Mouse (Mus musculus) hindbrain, embryonic 14.5 days (tissue): ENCODE measurements at regions not wholly inside any gene's neighbourhood (a gene's known extent, or its start where the extent isn't known, plus 50 kb on each side); places are given as distances from the start of the nearest gene placed in this dataset.

Experiments
- ATAC-seq: fragments of 200-750 bp; cut with Nextera tagmentation; 2 replicates; pipeline ENCODE4 v1.8.0; 2017; ENCODE audit warnings: moderate number of reproducible peaks, mild to moderate bottlenecking, moderate TSS enrichment, moderate library complexity; ENCODE audit not compliant: low FRiP score
- DNase-seq: peaks from one replicate; pipeline ENCODE4 v3.0.0-alpha.2; 2015; ENCODE audit warnings: low spot score
- H3K27ac ChIP-seq: fragments of 300-500 bp; sonication (generic); 2 replicates; pipeline ENCODE4 v1.5.1; 2014; ENCODE audit warnings: mild to moderate bottlenecking, moderate library complexity
- H3K27me3 ChIP-seq: fragments of 300-500 bp; sonication (generic); 2 replicates; pipeline ENCODE4 v1.6.1; 2014; ENCODE audit warnings: mild to moderate bottlenecking, low read length, mixed read lengths; ENCODE audit not compliant: control insufficient read depth, insufficient read depth
- H3K36me3 ChIP-seq: fragments of 300-500 bp; sonication (generic); replicated peaks from 2 replicates; pipeline ENCODE4 v1.6.1; 2014; ENCODE audit not compliant: control insufficient read depth, insufficient read depth
- H3K4me1 ChIP-seq: fragments of 300-500 bp; sonication (generic); replicated peaks from 2 replicates; pipeline ENCODE4 v1.6.1; 2014; ENCODE audit warnings: antibody characterized with exemption, low read length, mixed read lengths; ENCODE audit not compliant: control insufficient read depth, insufficient read depth
- H3K4me2 ChIP-seq: fragments of 300-500 bp; sonication (generic); replicated peaks from 2 replicates; pipeline ENCODE4 v1.6.1; 2014; ENCODE audit warnings: mild to moderate bottlenecking, moderate library complexity
- H3K4me3 ChIP-seq: fragments of 300-500 bp; sonication (generic); replicated peaks from 2 replicates; pipeline ENCODE4 v1.5.1; 2014; ENCODE audit warnings: mild to moderate bottlenecking, low read length
- H3K9ac ChIP-seq: fragments of 300-500 bp; sonication (generic); 2 replicates; pipeline ENCODE4 v1.6.1; 2014
- H3K9me3 ChIP-seq: fragments of 300-500 bp; sonication (generic); 2 replicates; pipeline ENCODE4 v1.6.1; 2016; ENCODE audit warnings: low read length; ENCODE audit not compliant: control insufficient read depth
- WGBS: fragments of 180-500 bp; shearing (Covaris S2); extraction: QIAGEN DNeasy Blood & Tissue Kit; methylation state at CpG from one replicate; pipeline ENCODE4 v1.1.7; 2014; 5-methylcytosine and 5-hydroxymethylcytosine counted together

DNA sequence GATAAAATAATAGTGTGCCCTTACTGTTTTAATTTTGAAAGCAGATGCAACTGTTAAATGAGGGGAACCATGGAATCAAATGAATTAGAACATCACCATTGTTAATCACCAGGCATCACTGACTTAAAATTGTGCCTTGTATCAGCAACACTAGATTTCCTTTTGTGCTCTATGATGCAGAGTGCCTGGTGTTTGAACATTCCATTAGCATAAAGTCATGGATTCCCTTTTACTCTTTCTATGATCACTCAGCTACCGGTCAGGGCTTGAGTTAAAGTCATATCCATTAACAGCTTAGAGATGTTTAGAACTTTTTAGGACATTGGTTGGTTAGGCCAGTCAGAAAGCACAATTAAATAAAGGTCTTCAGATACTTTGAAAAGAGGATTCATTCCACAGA lies 180.3 kb upstream of the Pitrm1 start:
- H3K27me3 ChIP-seq, result no peaks in the 10 kb centered on the region
- H3K9me3 ChIP-seq, result no peaks in the 10 kb centered on the region
- 80% methylated on average over 1 of the region's 1 CpGs for WGBS
- H3K4me1 ChIP-seq, result no peaks in the 10 kb centered on the region
- H3K27ac ChIP-seq, result no peak overlapping the region
- DNase-seq (no peak), ATAC-seq (no peak)
- H3K4me3 ChIP-seq, result no peak overlapping the region
- H3K4me2 ChIP-seq, result no peak overlapping the region
- no peak overlapping the region for H3K9ac ChIP-seq
- H3K36me3 ChIP-seq, result no peaks in the 10 kb centered on the region

DNA sequence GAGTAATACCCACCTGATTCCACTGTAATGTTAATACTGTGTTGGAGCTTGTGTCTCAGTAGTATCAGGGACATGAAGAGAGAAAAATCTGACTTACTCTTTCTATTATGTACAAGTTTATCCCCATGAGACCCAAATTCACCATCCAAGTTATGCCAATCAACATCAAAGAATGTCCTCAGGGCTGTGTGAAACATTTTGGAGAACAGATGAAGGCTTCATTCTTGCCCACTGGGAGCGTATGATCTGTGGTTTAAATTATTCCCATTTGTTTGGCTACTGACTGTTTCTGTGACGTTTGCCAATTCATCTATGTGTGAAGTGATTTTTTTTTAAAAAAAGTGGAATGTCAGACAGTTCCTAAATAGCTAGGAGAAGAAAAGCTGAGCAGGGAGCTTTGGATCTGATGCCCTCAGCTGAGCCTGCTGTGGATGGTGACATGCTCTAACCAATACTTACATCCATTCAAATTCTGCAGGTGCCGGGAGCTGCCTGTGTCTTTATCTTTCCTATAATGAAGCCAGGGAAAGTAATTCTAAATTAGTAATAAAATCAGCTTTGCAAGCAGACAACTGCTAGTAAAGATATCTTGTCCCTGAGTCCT lies 173.3 kb upstream of the Pitrm1 start:
- H3K4me2 ChIP-seq, result no peak overlapping the region
- H3K4me1 ChIP-seq, result no peaks in the 10 kb centered on the region
- no peak overlapping the region for H3K4me3 ChIP-seq
- 73% methylated on average over 3 of the region's 3 CpGs for WGBS
- H3K9me3 ChIP-seq, result no peaks in the 10 kb centered on the region
- H3K36me3 ChIP-seq, result no peaks in the 10 kb centered on the region
- ATAC-seq (no peak), DNase-seq (no peak)
- no peak overlapping the region for H3K9ac ChIP-seq
- H3K27me3 ChIP-seq, result no peaks in the 10 kb centered on the region
- no peak overlapping the region for H3K27ac ChIP-seq

DNA sequence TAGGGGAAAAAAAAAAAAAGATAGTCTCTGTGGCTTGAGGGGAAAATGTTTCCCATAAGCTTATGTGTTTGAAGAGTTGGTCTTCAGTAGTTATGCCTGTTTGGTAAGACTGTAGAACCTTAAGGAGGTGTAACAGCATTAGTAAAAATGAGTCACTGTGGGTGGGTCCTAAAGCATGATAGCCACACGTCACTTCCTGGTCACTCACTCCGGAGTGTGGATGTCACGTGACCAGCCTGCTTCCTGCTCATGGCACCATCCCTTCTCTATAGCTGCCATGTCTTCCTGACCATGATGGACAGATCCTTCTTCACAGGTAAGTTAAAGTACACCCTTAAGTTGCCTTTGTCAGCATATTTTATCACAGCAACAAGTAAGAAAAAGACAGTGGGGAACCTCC lies 170.0 kb upstream of the Pitrm1 start:
- no peak overlapping the region for H3K9ac ChIP-seq
- H3K4me3 ChIP-seq, result no peak overlapping the region
- DNase-seq (no peak), ATAC-seq (no peak)
- WGBS, result 90% methylated on average over 3 of the region's 3 CpGs
- H3K4me2 ChIP-seq, result no peak overlapping the region
- H3K27me3 ChIP-seq, result no peaks in the 10 kb centered on the region
- no peaks in the 10 kb centered on the region for H3K36me3 ChIP-seq
- no peaks in the 10 kb centered on the region for H3K4me1 ChIP-seq
- H3K9me3 ChIP-seq, result no peaks in the 10 kb centered on the region
- H3K27ac ChIP-seq, result no peak overlapping the region

DNA sequence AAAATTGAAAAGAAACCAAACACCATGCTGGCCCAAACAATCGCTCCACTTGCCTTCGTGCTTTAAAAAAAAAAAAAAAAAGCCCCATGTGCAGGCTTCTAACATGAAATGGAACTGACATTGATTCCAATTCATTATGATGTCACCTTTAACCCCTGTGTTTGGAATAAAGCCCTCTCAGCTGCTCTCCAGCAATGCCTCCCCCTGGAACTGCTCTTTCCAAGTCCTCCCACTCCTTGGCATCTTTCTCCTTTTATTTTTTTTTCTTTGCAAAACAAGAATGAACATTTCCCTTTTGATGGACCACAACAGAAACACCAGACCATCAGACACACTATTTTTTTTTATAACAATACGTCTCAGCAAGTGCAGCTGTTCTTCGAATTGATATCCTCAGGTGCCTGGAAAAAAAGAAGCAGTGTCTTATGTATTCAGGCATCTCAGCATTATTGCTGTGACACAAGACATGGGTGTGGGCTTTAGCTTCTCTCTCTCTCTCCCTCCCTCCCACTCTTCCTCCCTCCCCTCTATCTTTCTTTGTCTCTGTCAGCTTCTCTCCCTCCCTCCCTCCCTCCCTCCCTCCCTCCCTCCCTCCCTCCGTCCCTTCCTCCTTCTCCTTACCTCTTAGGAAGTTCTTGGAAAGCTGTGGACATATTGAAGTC lies 152.3 kb upstream of the Pitrm1 start:
- Histone ChIP-seq H3K4me1 (no peaks in the 10 kb centered on the region), H3K27ac (no peak overlapping the region), H3K27me3 (no peaks in the 10 kb centered on the region), H3K9me3 (no peaks in the 10 kb centered on the region), H3K4me3 (no peak overlapping the region), H3K9ac (no peak overlapping the region), H3K36me3 (no peaks in the 10 kb centered on the region), H3K4me2 (no peak overlapping the region)
- DNase-seq (no peak), ATAC-seq (no peak)
- 58% methylated on average over 4 of the region's 5 CpGs for WGBS

DNA sequence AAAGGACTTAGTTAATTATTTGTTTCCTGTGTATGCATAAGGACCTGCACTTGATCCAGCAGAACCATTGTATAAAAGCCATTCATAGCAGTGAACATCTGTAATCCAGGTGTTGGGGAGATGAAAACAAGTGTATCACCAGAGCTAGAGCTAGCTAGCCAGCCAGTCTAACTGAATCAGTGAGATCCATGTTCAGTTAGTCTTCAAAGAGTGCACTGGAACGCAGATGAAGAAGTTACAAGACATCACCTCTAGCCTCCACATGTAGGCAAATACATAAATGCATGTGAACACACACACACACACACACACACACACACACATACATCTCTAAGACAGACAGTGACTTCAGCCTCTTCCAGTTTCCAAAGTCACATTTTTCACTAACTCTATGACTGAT lies 150.3 kb upstream of the Pitrm1 start:
- no peak for ATAC-seq
- H3K36me3 ChIP-seq, result no peaks in the 10 kb centered on the region
- no peaks in the 10 kb centered on the region for H3K9me3 ChIP-seq
- DNase-seq, result no peak
- H3K4me3 ChIP-seq, result no peak overlapping the region
- H3K9ac ChIP-seq, result no peak overlapping the region
- no peak overlapping the region for H3K27ac ChIP-seq
- H3K4me2 ChIP-seq, result no peak overlapping the region
- no peaks in the 10 kb centered on the region for H3K4me1 ChIP-seq
- H3K27me3 ChIP-seq, result no peaks in the 10 kb centered on the region
- WGBS, result 86% methylated on average over 1 of the region's 1 CpGs

DNA sequence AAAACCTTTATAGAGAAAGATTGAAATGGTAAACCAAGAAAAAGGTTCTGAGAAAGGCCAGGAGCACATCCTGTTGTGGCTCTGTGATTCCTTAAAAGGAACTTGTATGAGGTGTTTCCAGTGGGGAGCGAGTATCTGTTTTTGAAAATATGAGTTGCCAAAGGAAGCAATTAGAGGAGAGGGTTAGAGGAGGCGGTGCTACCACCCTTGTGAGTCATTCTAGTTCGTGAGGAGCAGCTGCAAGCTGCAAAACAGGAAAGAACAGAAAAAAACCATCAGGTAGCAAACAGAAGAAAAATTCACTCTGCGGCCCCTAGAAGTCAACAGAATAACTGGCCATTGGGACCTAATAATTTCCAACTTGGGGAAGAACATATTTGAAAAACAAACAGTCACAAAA lies 116.1 kb upstream of the Pitrm1 start:
- no peaks in the 10 kb centered on the region for H3K27me3 ChIP-seq
- H3K4me2 ChIP-seq, result no peak overlapping the region
- no peak overlapping the region for H3K4me3 ChIP-seq
- WGBS, result 80% methylated on average over 4 of the region's 4 CpGs
- no peaks in the 10 kb centered on the region for H3K4me1 ChIP-seq
- H3K9ac ChIP-seq, result no peak overlapping the region
- DNase-seq, result no peak
- no peak for ATAC-seq
- H3K36me3 ChIP-seq, result no peaks in the 10 kb centered on the region
- no peak overlapping the region for H3K27ac ChIP-seq
- H3K9me3 ChIP-seq, result no peaks in the 10 kb centered on the region

DNA sequence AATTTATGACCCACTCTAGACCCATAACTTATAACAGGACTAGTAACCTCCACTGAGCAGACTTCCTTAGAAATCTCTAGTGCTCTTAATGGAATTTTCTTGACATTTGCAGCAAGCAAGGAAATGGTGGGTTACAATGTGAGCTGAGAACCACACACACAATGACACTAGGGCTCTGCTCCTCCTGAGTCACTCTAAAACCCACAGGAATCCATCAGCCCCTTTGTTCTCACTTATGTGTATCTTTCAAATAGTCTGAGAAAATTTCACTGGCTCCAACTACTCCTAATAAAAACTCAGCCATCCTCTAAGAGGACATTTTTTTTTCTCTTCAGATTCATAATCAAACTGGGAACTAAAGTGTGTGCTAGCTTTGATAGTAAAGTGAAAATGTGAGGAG lies 101.0 kb upstream of the Pitrm1 start:
- Histone ChIP-seq H3K27me3 (no peaks in the 10 kb centered on the region), H3K9me3 (no peaks in the 10 kb centered on the region), H3K9ac (no peak overlapping the region), H3K4me2 (no peak overlapping the region), H3K4me1 (no peaks in the 10 kb centered on the region), H3K27ac (no peak overlapping the region), H3K36me3 (no peaks in the 10 kb centered on the region), H3K4me3 (no peak overlapping the region)
- DNase-seq (no peak), ATAC-seq (no peak)

DNA sequence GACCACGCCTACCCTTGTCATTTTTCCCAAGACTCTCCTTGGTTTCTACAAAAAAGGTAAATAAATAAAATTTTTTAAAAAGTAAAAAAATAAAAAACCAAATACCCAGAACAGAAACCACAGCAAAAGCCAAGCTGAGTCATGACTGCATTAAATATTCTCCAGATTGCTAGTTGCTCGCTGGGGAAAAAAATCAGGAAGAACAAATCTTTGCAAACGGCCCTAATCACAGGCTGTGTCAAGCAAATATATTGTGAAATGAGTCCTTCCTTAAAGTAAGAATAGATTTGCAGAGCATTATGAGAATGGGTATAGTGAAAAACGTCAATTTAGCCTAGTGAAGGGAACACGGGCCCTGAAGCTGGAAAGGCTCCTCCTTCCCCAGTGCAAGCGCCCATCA lies 86.6 kb upstream of the Pitrm1 start:
- Histone ChIP-seq H3K4me1 (no peaks in the 10 kb centered on the region), H3K36me3 (no peaks in the 10 kb centered on the region), H3K27ac (no peak overlapping the region), H3K27me3 (no peaks in the 10 kb centered on the region), H3K9me3 (no peaks in the 10 kb centered on the region), H3K4me2 (no peak overlapping the region), H3K9ac (no peak overlapping the region), H3K4me3 (no peak overlapping the region)
- 85% methylated on average over 6 of the region's 6 CpGs for WGBS
- DNase-seq (no peak), ATAC-seq (no peak)

DNA sequence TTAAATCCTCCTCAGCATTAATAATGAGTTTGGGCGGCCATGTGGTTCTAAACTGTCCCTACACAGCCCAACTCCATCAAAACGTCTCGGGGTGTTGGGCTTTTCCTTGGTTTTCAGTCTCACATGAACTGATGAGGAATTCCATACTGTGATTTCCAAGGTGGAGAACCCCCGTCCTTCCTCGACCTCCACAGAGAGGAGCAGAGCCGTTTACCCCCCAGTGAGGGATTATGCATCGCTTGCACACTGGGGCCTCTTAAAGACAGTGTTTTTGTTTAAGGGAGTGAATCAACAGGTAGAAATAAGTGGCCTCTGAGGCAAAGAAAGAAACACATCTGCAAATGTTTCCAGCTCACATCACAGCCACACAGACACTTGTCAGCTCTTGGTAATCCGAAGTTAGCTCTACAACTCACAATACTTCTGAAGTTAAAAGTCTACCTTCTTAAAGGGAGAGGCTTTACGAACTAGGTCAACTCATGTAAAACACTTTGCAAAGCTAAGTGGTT lies 82.0 kb upstream of the Pitrm1 start:
- 38% methylated on average over 9 of the region's 9 CpGs for WGBS
- no peaks in the 10 kb centered on the region for H3K36me3 ChIP-seq
- H3K4me3 ChIP-seq, result no peak overlapping the region
- H3K27ac ChIP-seq, result no peak overlapping the region
- peaks cover 12% of the 10 kb centered on the region for H3K4me1 ChIP-seq
- no peak for ATAC-seq
- no peaks in the 10 kb centered on the region for H3K9me3 ChIP-seq
- no peak for DNase-seq
- no peak overlapping the region for H3K9ac ChIP-seq
- no peaks in the 10 kb centered on the region for H3K27me3 ChIP-seq
- no peak overlapping the region for H3K4me2 ChIP-seq
